Mouse (Mus musculus) frontal cortex, adult (tissue): Measurements from ENCODE around the gene Iapp.
"Not testable (repeated sequence)": the region's sequence is repeated elsewhere in the genome, so short reads cannot be mapped to it uniquely, and the experiment has no call there.

Experiments
- ATAC-seq: cut with Nextera tagmentation; 2 replicates; pipeline ENCODE4 v1.9.2; 2017; ENCODE audit warnings: mild to moderate bottlenecking, moderate library complexity, mixed read lengths; ENCODE audit not compliant: low TSS enrichment

Iapp gene

GRCm38 (mm10) chr6:142298098-142298497, at the start of gene Iapp:
Iapp (plus strand) TSS chr6:142298423.
- no peak for ATAC-seq

GRCm38 (mm10) chr6:142250738-142251307, 47.4 kb upstream of the Iapp start:
- not testable (repeated sequence) for ATAC-seq

GRCm38 (mm10) chr6:142275721-142276442, 22.3 kb upstream of the Iapp start:
- no peak for ATAC-seq

GRCm38 (mm10) chr6:142289413-142290118, 8.7 kb upstream of the Iapp start:
- no peak for ATAC-seq

- ATAC-seq = no peak
Measured at GRCm38 (mm10) chr6:142305076-142305475, 6.9 kb downstream of the Iapp start.

GRCm38 (mm10) chr6:142314285-142314684, 16.1 kb downstream of the Iapp start:
- no peak for ATAC-seq

- ATAC-seq = no peak
Measured at GRCm38 (mm10) chr6:142317106-142317505, 18.9 kb downstream of the Iapp start.

- no peak for ATAC-seq
Measured at GRCm38 (mm10) chr6:142322881-142323280, 24.7 kb downstream of the Iapp start, which contains the start of gene Slco1a5. Slco1a5 (minus strand) TSS chr6:142322981.

- no peak for ATAC-seq
Measured at GRCm38 (mm10) chr6:142326598-142326997, 28.4 kb downstream of the Iapp start.

GRCm38 (mm10) chr6:142329201-142329600, 31.0 kb downstream of the Iapp start:
- ATAC-seq = no peak

GRCm38 (mm10) chr6:142338961-142339360, 40.7 kb downstream of the Iapp start:
- ATAC-seq = no peak

- no peak for ATAC-seq
Measured at GRCm38 (mm10) chr6:142339576-142339975, 41.4 kb downstream of the Iapp start.

GRCm38 (mm10) chr6:142343561-142343960, 45.3 kb downstream of the Iapp start:
- no peak for ATAC-seq

GRCm38 (mm10) chr6:142345440-142346038, 47.3 kb downstream of the Iapp start, which contains the start of gene Pyroxd1:
Pyroxd1 (plus strand) TSS chr6:142345654.
- peak; percentile 95 for ATAC-seq

GRCm38 (mm10) chr6:142346181-142347110, 48.2 kb downstream of the Iapp start:
- no peak for ATAC-seq

- ATAC-seq = no peak
Measured at GRCm38 (mm10) chr6:142347431-142348385, 49.5 kb downstream of the Iapp start.

GRCm38 (mm10) chr6:142352099-142352498, 53.9 kb downstream of the Iapp start:
- not testable (repeated sequence) for ATAC-seq
